Mouse (Mus musculus): ENCODE results near the gene Acan.

DNA sequence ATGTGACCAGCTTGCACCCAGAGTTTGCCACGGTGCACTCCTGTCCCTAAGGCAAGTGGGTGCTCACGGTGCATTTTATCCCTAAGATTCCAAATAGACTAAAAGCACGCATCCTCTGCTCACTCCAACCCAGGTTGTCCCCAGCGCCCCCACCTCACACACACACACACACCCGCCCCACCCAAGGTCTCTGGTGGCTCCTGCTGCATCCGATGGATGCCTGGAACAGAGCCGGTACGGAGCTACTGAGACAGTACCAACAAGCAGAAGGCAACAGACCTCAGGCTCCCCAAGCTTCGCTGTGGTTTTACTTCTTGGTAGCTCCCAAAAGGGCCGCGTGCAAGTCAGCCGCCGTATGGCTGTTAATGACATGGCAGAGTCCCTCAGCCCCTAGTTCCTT is 77.1 kb downstream of the Acan start:
- TF ChIP-seq CTCF (IDR thresholded peaks at IDR 0.05; ENCODE audit: low read depth), result no peak
- no peak for TF ChIP-seq EP300 (IDR thresholded peaks at IDR 0.05; ENCODE audit: low read depth)

Measured in heart, postnatal 0 days (tissue).